Mouse (Mus musculus): ENCODE measurements at regions not wholly inside any gene's neighbourhood (a gene's known extent, or its start where the extent isn't known, plus 50 kb on each side); places are given as distances from the start of the nearest gene placed in this dataset.
A peak's percentile ranks its signal among the peaks of the same experiment; 100 is the strongest.

GRCm38 (mm10) chr5:148454200-148454599 is 54.5 kb upstream of the Slc7a1 start:
- DNase-seq (ENCODE audit: low spot score in 2 of 2) = no peak

DNA sequence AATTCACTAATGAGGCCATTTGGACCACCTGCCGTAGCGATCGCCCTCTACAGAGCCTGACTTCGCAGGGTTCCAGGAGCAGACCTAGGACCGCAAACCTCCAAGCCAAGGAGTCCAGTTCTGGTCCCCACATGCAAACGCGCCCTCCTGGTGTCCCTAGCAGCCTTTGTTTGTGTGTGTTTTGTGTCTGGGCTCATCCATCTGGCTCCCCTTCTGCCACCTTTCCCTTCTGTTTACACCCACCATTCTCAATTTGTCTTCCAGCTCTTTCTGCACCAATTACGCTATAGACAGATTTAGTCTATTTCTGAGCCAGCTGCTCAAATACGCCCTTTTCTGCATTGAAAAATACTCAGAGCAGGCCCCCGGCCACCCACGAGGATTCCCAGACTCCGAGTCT is 54.1 kb upstream of the Slc7a1 start:
- DNase-seq (ENCODE audit: low spot score in 2 of 2) = peak; percentile 78 to 80

DNA sequence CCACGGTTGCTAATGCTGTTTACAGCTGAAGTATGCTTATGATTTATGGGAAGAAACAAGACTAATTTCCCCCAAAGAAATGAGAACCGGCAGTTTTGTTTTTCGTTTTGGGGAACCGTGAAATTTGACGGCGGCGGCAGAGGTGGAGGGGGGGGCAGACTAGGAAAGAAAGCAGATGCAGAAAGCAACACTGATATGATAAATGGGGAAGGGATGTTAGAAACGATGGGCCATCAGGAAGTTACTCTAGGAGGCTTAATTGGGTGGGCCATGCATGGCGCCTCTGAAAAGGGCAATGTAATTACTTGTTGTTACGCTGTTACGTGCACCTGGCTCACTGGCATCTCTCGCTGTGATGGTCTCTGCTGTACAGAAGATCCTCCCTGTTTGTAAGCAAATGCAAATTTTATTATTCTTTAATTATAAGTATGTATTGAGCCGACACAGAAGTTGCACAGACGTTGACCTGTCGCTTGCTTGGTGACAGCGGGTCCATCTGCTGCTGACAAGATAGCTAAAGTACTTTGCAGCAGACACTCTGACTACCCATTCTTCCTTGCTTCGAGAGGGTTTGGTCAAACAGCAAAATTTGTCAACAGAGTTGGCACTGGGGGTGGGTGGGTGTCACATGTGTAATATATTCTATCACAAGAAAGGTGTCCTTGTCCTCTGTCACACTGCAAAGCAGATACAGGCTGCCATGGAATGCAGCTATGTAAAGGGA is 53.4 kb upstream of the Slc7a1 start:
- no peak for DNase-seq (ENCODE audit: low spot score in 2 of 2)

GRCm38 (mm10) chr5:148451811-148452210 is 52.1 kb upstream of the Slc7a1 start:
- peak in 1 of 2 experiments; percentile 20 for DNase-seq (ENCODE audit: low spot score in 2 of 2)

GRCm38 (mm10) chr5:148450924-148451323 is 51.2 kb upstream of the Slc7a1 start:
- peak in 1 of 2 experiments; percentile 44 for DNase-seq (ENCODE audit: low spot score in 2 of 2)

Data from layer of hippocampus, adult 8-10 months (tissue).